Mouse (Mus musculus): ENCODE data around the gene Gm8909. TPM values are rescaled to one million over a fixed set of nuclear protein-coding genes. Genes with fewer than 3 reads are reported as not detected.
"Not testable (repeated sequence)": the region's sequence is repeated elsewhere in the genome, so short reads cannot be mapped to it uniquely, and the experiment has no call there.

Gm8909 gene
- polyA plus RNA-seq, 1 experiment from 2014 or later, result not detected

GRCm38 (mm10) chr17:36189491-36190168, 21.3 kb upstream of the Gm8909 start:
- ATAC-seq (ENCODE audit: insufficient number of reproducible peaks, insufficient read depth, low FRiP score, low TSS enrichment, low read depth), result no peak

GRCm38 (mm10) chr17:36187540-36187939, 19.2 kb upstream of the Gm8909 start:
- no peak overlapping the region for H3K4me3 ChIP-seq
- no peaks in the 10 kb centered on the region for H3K4me1 ChIP-seq
- WGBS, result 53% methylated on average over 3 of the region's 3 CpGs
- no peak overlapping the region for H3K27ac ChIP-seq
- no peak for ATAC-seq (ENCODE audit: insufficient number of reproducible peaks, insufficient read depth, low FRiP score, low TSS enrichment, low read depth)
- peaks cover 82% of the 10 kb centered on the region for H3K27me3 ChIP-seq
- H3K9ac ChIP-seq, result no peak overlapping the region
- H3K36me3 ChIP-seq, result no peaks in the 10 kb centered on the region
- no peak overlapping the region for H3K4me2 ChIP-seq
- no peaks in the 10 kb centered on the region for H3K9me3 ChIP-seq

More at GRCm38 (mm10) chr17:36189491-36190168, 21.3 kb upstream of the Gm8909 start:
- Histone ChIP-seq H3K4me3 (no peak overlapping the region), H3K9ac (no peak overlapping the region), H3K27ac (no peak overlapping the region), H3K4me2 (no peak overlapping the region), H3K9me3 (no peaks in the 10 kb centered on the region), H3K27me3 (peaks cover 79% of the 10 kb centered on the region), H3K36me3 (no peaks in the 10 kb centered on the region), H3K4me1 (no peaks in the 10 kb centered on the region)
- WGBS, result 31% methylated on average over 18 of the region's 18 CpGs

- no peak overlapping the region for H3K4me2 ChIP-seq
- 75% methylated on average over 12 of the region's 12 CpGs for WGBS
- no peaks in the 10 kb centered on the region for H3K9me3 ChIP-seq
These were observed 13.9 kb upstream of the Gm8909 start for GRCm38 (mm10) chr17:36182212-36182611.

GRCm38 (mm10) chr17:36179446-36179845, 11.1 kb upstream of the Gm8909 start:
- Histone ChIP-seq H3K4me2 (peak overlapping the region; percentile 71), H3K27me3 (peaks cover 51% of the 10 kb centered on the region), H3K4me3 (peak overlapping the region; percentile 47)
- H3K36me3 ChIP-seq; H3K4me1 ChIP-seq; H3K9me3 ChIP-seq; H3K9ac ChIP-seq; H3K27ac ChIP-seq; ATAC-seq (ENCODE audit: insufficient number of reproducible peaks, insufficient read depth, low FRiP score, low TSS enrichment, low read depth): not testable (repeated sequence)
- 9% methylated on average over 10 of the region's 10 CpGs for WGBS

More at GRCm38 (mm10) chr17:36182212-36182611, 13.9 kb upstream of the Gm8909 start:
- H3K36me3 ChIP-seq, result no peaks in the 10 kb centered on the region
- H3K27ac ChIP-seq, result no peak overlapping the region
- ATAC-seq (ENCODE audit: insufficient number of reproducible peaks, insufficient read depth, low FRiP score, low TSS enrichment, low read depth), result no peak
- H3K27me3 ChIP-seq, result peaks cover 75% of the 10 kb centered on the region
- H3K4me3 ChIP-seq, result no peak overlapping the region
- no peaks in the 10 kb centered on the region for H3K4me1 ChIP-seq
- no peak overlapping the region for H3K9ac ChIP-seq

- ATAC-seq (ENCODE audit: insufficient number of reproducible peaks, insufficient read depth, low FRiP score, low TSS enrichment, low read depth); H3K9me3 ChIP-seq; H3K36me3 ChIP-seq; H3K27ac ChIP-seq; H3K4me1 ChIP-seq: not testable (repeated sequence)
- Histone ChIP-seq H3K27me3 (peaks cover 50% of the 10 kb centered on the region), H3K4me3 (peak overlapping the region; percentile 47), H3K4me2 (peak overlapping the region; percentile 71), H3K9ac (peak overlapping the region; percentile 64)
- WGBS, result under 1% methylated on average over 40 of the region's 40 CpGs
These were observed 10.6 kb upstream of the Gm8909 start for GRCm38 (mm10) chr17:36178938-36179337.

GRCm38 (mm10) chr17:36176132-36176531, 7.8 kb upstream of the Gm8909 start:
- not testable (repeated sequence) for H3K4me2 ChIP-seq; H3K9ac ChIP-seq; H3K4me3 ChIP-seq; H3K9me3 ChIP-seq; H3K27ac ChIP-seq; H3K4me1 ChIP-seq; H3K36me3 ChIP-seq; ATAC-seq (ENCODE audit: insufficient number of reproducible peaks, insufficient read depth, low FRiP score, low TSS enrichment, low read depth)
- WGBS, result no CpG with 5 or more reads among the region's 2 CpGs
- peaks cover 30% of the 10 kb centered on the region for H3K27me3 ChIP-seq

- Histone ChIP-seq H3K27me3 (peaks cover 58% of the 10 kb centered on the region), H3K27ac (no peak overlapping the region), H3K9me3 (no peaks in the 10 kb centered on the region), H3K4me3 (no peak overlapping the region), H3K4me2 (no peak overlapping the region), H3K36me3 (no peaks in the 10 kb centered on the region), H3K4me1 (peaks cover 9% of the 10 kb centered on the region; the same call in 1 of the 2 replicates), H3K9ac (no peak overlapping the region)
- 49% methylated on average over 1 of the region's 1 CpGs for WGBS
- no peak for ATAC-seq (ENCODE audit: insufficient number of reproducible peaks, insufficient read depth, low FRiP score, low TSS enrichment, low read depth)
These were observed 2.0 kb upstream of the Gm8909 start for GRCm38 (mm10) chr17:36170287-36170814.

GRCm38 (mm10) chr17:36169753-36170152, 1.4 kb upstream of the Gm8909 start:
- no peaks in the 10 kb centered on the region for H3K9me3 ChIP-seq
- H3K27me3 ChIP-seq, result peaks cover 64% of the 10 kb centered on the region
- no peak overlapping the region for H3K4me2 ChIP-seq
- no peak for ATAC-seq (ENCODE audit: insufficient number of reproducible peaks, insufficient read depth, low FRiP score, low TSS enrichment, low read depth)
- H3K27ac ChIP-seq, result no peak overlapping the region
- peaks cover 9% of the 10 kb centered on the region; the same call in 1 of the 2 replicates for H3K4me1 ChIP-seq
- no peak overlapping the region for H3K4me3 ChIP-seq
- H3K36me3 ChIP-seq, result no peaks in the 10 kb centered on the region
- H3K9ac ChIP-seq, result no peak overlapping the region

- H3K9me3 ChIP-seq; H3K9ac ChIP-seq; H3K4me3 ChIP-seq; H3K4me2 ChIP-seq; ATAC-seq (ENCODE audit: insufficient number of reproducible peaks, insufficient read depth, low FRiP score, low TSS enrichment, low read depth); H3K4me1 ChIP-seq; H3K27ac ChIP-seq; H3K36me3 ChIP-seq: not testable (repeated sequence)
- 55% methylated on average over 1 of the region's 1 CpGs for WGBS
- H3K27me3 ChIP-seq, result peaks cover 69% of the 10 kb centered on the region
These were observed 757 bp upstream of the Gm8909 start for GRCm38 (mm10) chr17:36169094-36169493.

GRCm38 (mm10) chr17:36167306-36168038, 865 bp downstream of the Gm8909 start:
- H3K4me1 ChIP-seq, result peaks cover 9% of the 10 kb centered on the region; the same call in 1 of the 2 replicates
- 0 out of 2 replicates have a peak overlapping the region, but pooled peaks have one; percentile 16 for H3K9ac ChIP-seq
- no peaks in the 10 kb centered on the region for H3K36me3 ChIP-seq
- H3K4me2 ChIP-seq, result peak overlapping the region; percentile 54
- peak overlapping the region; percentile 36 for H3K4me3 ChIP-seq
- under 1% methylated on average over 51 of the region's 51 CpGs for WGBS
- ATAC-seq (ENCODE audit: insufficient number of reproducible peaks, insufficient read depth, low FRiP score, low TSS enrichment, low read depth), result 0 out of 2 replicates have a peak, but pooled peaks have one; percentile 10
- H3K9me3 ChIP-seq, result no peaks in the 10 kb centered on the region
- H3K27ac ChIP-seq, result no peak overlapping the region
- peaks cover 85% of the 10 kb centered on the region for H3K27me3 ChIP-seq

- WGBS, result 20% methylated on average over 2 of the region's 2 CpGs
- H3K4me3 ChIP-seq; ATAC-seq (ENCODE audit: insufficient number of reproducible peaks, insufficient read depth, low FRiP score, low TSS enrichment, low read depth); H3K36me3 ChIP-seq; H3K4me2 ChIP-seq; H3K4me1 ChIP-seq; H3K9ac ChIP-seq; H3K9me3 ChIP-seq; H3K27ac ChIP-seq: not testable (repeated sequence)
- peaks cover 90% of the 10 kb centered on the region for H3K27me3 ChIP-seq
These were observed 1.4 kb downstream of the Gm8909 start for GRCm38 (mm10) chr17:36166901-36167300.
